Mouse (Mus musculus) lung, postnatal 0 days (tissue): ENCODE measurements around the gene Smoc1.

Source experiments
- CTCF ChIP-seq: IDR thresholded peaks from 2 replicates; pipeline ENCODE4 v1.5.1; 2016; ENCODE audit warnings: antibody characterized with exemption, mild to moderate bottlenecking
- EP300 ChIP-seq: IDR thresholded peaks from 2 replicates; pipeline ENCODE4 v1.6.1; 2016; ENCODE audit warnings: antibody characterized with exemption, mild to moderate bottlenecking, control low read depth

GRCm38 (mm10) chr12:81188423-81188822 is 161.8 kb downstream of the Smoc1 start:
- no peak for TF ChIP-seq CTCF
- TF ChIP-seq EP300: no peak
